Mouse (Mus musculus) small intestine, adult 2 months (tissue): Measurements from ENCODE around the gene Lrp6.

Source experiments
- CTCF ChIP-seq: fragments of 200-500 bp; IDR thresholded peaks from 2 replicates; pipeline ENCODE4 v1.5.1; 2012; ENCODE audit warnings: low read depth, mild to moderate bottlenecking, control low read depth, inconsistent platforms, low read length, moderate library complexity, mixed read lengths; ENCODE audit not compliant: insufficient replicate concordance, insufficient read length; ENCODE audit errors: extremely low read depth
- POLR2A ChIP-seq: fragments of 200-500 bp; IDR thresholded peaks from 2 replicates; pipeline ENCODE4 v1.6.1; 2012; ENCODE audit warnings: low read depth, mild to moderate bottlenecking, control low read depth, inconsistent platforms, low read length, moderate library complexity

GRCm38 (mm10) chr6:134473143-134473561, 93.6 kb downstream of the Lrp6 start:
- no peak for TF ChIP-seq CTCF
- no peak for TF ChIP-seq POLR2A
